Mouse (Mus musculus): ENCODE measurements around the gene Sp1.

DNA sequence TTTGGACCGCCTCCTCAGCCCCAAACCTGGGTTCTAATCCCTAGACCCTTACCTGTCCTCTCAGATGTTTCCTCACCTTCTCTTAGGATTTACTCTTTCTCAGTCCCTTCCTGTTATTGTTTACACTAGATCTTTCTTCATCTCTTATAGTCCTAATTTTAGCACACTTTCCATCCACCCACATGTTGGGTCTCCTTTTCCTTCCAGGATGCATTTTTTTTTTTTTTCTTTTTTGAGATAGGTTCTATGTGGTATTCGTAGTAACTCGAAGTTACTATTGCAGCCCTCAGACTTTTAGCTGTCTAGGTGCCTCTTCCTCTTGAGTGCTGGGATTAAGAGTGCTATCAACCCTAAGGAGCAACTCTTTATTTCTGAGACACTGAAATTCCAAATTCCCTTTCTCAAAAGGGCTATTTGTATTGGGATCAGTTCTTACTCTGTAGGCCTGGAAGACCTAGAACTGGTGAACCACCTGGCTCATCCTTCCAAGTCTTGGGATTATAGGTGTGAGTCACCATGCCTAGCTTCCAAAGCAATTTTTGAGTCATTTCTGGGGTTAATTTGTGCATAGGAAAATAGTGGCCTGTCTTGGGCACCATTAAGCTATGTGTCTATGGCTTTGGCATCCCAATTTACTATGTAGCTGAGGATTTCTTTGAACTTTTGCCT, 1.1 kb downstream of the Sp1 start:
- TF ChIP-seq CTCF (IDR thresholded peaks at IDR 0.05; ENCODE audit: insufficient read depth, low read depth, low read length) (no peak), POLR2A (IDR thresholded peaks at IDR 0.05; ENCODE audit: insufficient read depth, low read depth, low read length) (no peak)
